Mouse (Mus musculus) bone marrow macrophage, adult 2 months (primary cell): ENCODE results near the gene Rfc5. TPM values are rescaled to one million over a fixed set of nuclear protein-coding genes. Genes with fewer than 3 reads are reported as not detected.

Source experiments
- H3K27ac ChIP-seq: 2 replicates; pipeline ENCODE4 v1.5.1; 2012; ENCODE audit warnings: low read depth, low read length; ENCODE audit not compliant: insufficient read depth
- H3K4me1 ChIP-seq: 2 replicates; pipeline ENCODE4 v1.6.1; 2012; ENCODE audit warnings: low read length; ENCODE audit not compliant: control insufficient read depth, insufficient read depth
- H3K4me3 ChIP-seq: 2 replicates; pipeline ENCODE4 v1.5.1; 2012; ENCODE audit warnings: mild to moderate bottlenecking, low read length, moderate library complexity; ENCODE audit not compliant: insufficient read depth
- CTCF ChIP-seq: IDR thresholded peaks from 2 replicates; pipeline ENCODE4 v1.5.1; 2012; ENCODE audit warnings: low read depth, mild to moderate bottlenecking, low read length, moderate library complexity
- POLR2A ChIP-seq: IDR thresholded peaks from 2 replicates; pipeline ENCODE4 v1.6.1; 2012; ENCODE audit warnings: mild to moderate bottlenecking, low read depth, low read length, borderline replicate concordance
- polyA plus RNA-seq: library from polyadenylated mRNA; stranded (reverse); fragments of >200 nt; gene quantifications from 2 replicates; pipeline ENCODE4 v1.2.4, GENCODE M21; 2012; ENCODE audit not compliant: missing spikeins, insufficient read depth, insufficient read length

Rfc5 gene
- polyA plus RNA-seq, 1 experiment: 27.2 TPM

DNA sequence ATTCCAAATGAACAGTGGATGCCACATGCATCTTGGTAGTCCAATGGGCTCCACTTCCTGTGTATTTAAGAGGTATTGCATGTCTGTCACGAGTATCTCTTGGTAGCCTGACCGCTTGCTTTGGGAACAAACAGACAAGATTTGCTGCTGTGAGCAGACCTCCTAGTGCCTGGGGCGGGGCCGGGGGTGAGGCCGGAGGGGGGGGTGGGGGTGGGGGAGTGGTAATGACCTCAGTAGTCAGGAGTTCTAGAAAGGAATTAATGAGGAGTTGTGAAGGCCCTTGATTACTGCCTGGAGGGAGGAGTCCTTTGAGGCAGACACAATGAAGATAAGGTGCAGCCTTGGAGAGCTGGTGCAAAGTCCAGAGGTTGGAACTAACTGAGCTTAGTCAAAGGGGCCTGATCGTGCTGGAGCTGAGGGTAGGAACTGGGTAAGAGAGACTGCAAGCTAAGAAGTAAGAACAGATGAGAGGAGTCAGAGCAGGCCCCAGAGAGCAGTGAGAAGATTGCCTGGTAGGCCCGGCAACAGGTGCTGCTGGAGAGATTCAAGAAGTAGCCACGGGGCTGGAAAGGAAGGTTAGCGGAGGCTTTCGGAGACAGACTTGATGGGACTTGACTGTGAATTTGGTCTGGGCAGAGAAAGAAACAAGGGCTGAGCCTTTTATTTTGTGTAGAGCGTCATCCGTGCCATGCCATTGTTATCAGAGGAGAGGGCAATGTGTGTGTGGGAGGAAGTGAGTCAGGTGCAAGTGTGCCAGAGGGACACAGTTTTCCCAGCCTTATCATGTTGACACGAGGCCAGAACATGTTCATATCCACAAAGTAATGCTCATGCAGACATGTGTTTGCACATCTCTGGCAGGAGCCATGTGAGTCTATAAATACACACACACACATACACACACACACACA is 28.0 kb downstream of the Rfc5 start:
- H3K27ac ChIP-seq: peak overlapping the region; percentile 82
- H3K4me3 ChIP-seq: peak overlapping the region; percentile 19; the same call in 1 of the 2 replicates
- peaks cover 54% of the 10 kb centered on the region for H3K4me1 ChIP-seq
- TF ChIP-seq CTCF (no peak), POLR2A (no peak)

DNA sequence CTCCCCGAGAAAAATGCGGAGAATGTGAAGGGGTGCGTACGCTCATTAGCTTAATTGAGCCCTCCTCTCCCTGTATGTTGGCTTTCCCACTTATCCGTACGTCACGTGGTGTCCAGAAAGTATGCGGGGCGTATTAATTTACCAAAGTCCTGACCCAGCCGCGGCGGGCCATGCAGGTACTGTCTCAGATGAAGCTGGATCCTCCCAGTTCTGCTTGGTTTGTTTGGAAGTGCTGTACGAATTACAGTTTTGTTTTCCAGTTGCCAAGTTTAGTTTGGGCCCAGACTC is 28.7 kb downstream of the Rfc5 start:
- H3K4me1 ChIP-seq: peaks cover 54% of the 10 kb centered on the region
- H3K4me3 ChIP-seq: no peak overlapping the region
- TF ChIP-seq POLR2A (no peak), CTCF (no peak)
- peak overlapping the region; percentile 76 for H3K27ac ChIP-seq

DNA sequence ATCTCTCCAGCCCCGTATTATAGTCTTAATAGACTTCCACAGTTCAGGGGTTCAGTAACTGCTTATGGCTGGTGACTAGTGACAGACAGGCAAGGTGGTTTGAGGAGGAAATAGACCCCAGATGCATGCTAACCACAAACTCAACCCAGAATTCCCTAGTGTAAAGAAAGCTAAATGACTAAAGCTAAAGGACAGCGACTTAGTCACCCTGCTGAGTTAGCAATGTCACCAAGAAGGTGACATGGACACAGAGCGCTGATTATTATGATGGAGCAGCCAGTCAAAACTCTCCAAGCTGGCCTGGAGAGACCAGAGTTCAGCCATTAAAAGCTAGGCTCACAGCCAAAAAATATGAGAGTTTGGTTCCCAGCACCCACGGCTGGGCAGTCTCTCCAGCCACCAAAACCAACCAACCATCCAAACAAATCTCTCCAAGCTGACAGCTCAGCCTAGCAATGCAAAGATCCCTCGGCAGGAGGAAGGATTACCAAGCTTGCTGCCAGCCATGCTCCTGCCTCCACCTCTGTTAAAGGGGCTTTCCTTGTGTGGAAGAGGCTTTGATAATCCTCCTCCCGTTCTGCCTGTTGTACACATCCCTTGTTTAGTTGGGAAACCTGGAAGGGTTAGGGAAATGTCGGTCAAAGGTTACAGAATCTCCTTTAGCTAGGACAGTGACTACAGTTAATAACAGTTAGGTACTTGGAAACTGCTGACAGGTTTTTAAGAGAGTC is 29.2 kb downstream of the Rfc5 start:
- Histone ChIP-seq H3K27ac (peak overlapping the region; percentile 76), H3K4me1 (peaks cover 54% of the 10 kb centered on the region), H3K4me3 (no peak overlapping the region)
- TF ChIP-seq POLR2A (no peak), CTCF (no peak)

DNA sequence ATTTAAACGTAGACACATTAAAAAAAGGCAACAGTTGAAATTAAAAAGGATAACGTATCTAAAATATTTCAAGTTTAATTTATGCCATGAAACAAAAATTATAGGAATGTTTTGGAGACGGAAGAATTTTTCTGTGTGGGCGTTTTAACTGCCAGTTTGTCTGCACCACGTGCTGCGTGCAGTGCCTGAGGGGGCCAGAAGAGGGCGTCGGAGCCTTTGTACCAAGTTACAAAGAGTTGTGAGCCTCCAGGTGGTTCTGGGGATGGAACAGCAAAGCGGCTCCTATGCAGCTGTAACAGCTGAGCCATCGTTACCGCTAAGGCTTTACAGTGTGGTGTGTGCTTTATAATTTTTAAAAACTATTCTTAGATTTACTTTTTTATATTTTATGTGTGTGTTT is 30.1 kb downstream of the Rfc5 start:
- H3K4me1 ChIP-seq: peaks cover 58% of the 10 kb centered on the region
- H3K4me3 ChIP-seq: no peak overlapping the region
- no peak overlapping the region; the same call in 1 of the 2 replicates for H3K27ac ChIP-seq
- TF ChIP-seq POLR2A: no peak
- TF ChIP-seq CTCF: peak; percentile 53; the same call in 1 of the 2 replicates

DNA sequence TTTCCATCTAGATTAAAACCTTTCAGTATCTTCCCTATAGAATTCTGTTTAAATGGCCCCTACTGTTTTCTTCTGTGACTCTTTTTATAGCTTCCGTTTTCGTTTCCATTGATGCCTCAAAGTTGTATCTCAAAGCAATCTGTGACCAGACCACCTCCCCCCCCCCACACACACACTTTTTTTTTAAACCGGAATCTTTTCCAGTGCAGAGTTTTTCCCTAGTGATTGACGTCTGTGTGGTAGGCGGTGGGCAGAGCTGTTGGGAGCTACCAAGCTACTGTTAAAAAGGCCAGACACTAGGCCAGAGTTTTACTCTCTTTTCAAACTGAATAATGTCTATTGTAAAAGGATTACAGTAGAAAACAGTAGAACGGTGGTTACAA is 30.6 kb downstream of the Rfc5 start:
- H3K4me1 ChIP-seq: peaks cover 55% of the 10 kb centered on the region
- H3K27ac ChIP-seq: peak overlapping the region; percentile 71
- TF ChIP-seq POLR2A (no peak), CTCF (no peak)
- H3K4me3 ChIP-seq: peak overlapping the region; percentile 94

DNA sequence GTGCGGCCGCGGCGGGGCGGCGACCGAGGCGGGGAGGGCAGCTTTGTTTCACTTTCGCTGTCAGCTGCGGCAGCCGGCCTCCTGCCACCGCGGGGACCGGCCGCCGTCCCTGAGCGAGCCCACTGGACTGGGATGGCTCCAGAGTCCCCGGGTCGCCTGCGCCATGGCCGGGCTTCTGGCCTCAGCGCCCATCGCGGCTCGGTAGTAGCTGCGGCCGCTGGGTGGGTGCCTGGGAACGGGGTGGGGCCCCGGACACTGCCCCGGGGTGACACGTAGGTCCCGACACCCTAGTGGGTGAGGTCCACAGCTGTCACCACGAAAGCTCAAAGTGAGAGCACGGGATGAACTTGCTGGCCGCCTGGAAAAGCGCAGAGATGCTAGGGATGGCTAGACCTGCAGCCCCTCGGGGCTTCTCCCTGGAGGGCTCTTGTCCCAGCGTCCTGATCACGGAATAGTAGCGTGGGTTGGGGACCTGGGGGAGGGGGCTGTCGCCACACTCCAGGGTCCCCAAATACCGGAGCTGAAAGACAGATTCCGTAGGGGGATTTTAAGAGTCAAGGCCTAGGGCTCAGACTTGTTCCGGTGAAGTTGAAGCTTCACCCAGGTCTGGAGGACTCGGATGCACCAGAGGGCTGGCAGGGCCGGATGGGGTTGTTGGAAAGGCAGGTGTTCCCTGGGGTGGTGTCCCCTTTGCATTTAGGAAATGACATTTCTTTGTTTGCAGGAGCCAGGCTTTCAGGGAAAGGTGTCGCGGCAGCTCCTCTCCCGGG is 31.2 kb downstream of the Rfc5 start:
- Histone ChIP-seq H3K4me3 (peak overlapping the region; percentile 94), H3K4me1 (peaks cover 50% of the 10 kb centered on the region), H3K27ac (peak overlapping the region; percentile 71)
- TF ChIP-seq POLR2A (no peak), CTCF (no peak)

DNA sequence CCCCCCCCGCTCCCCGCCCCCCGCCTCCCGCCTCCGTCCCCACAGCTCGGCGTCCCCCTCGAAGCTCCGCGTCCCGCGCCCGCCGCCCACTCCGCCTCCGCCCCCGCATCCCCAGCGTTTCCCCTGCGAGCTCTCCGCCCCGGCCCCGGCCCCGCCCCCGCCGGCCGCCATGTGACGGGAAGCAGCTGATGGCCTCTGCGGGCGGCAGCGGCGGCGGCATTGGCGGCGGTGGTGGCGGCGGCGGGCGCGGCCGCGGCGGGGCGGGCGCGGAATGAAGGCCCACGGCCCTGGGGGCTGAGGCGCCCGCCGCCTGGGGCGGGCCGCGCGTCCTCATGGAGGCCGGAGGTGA is 31.7 kb downstream of the Rfc5 start, which contains the start of gene Wsb2:
Gene Wsb2, plus strand, starts transcription at position 176 of the 349 bp plus-strand sequence.
- TF ChIP-seq CTCF: no peak
- TF ChIP-seq POLR2A: no peak
- Histone ChIP-seq H3K4me1 (peaks cover 44% of the 10 kb centered on the region), H3K27ac (peak within 1 kb of the TSS; percentile 71), H3K4me3 (peak within 1 kb of the TSS; percentile 94)

DNA sequence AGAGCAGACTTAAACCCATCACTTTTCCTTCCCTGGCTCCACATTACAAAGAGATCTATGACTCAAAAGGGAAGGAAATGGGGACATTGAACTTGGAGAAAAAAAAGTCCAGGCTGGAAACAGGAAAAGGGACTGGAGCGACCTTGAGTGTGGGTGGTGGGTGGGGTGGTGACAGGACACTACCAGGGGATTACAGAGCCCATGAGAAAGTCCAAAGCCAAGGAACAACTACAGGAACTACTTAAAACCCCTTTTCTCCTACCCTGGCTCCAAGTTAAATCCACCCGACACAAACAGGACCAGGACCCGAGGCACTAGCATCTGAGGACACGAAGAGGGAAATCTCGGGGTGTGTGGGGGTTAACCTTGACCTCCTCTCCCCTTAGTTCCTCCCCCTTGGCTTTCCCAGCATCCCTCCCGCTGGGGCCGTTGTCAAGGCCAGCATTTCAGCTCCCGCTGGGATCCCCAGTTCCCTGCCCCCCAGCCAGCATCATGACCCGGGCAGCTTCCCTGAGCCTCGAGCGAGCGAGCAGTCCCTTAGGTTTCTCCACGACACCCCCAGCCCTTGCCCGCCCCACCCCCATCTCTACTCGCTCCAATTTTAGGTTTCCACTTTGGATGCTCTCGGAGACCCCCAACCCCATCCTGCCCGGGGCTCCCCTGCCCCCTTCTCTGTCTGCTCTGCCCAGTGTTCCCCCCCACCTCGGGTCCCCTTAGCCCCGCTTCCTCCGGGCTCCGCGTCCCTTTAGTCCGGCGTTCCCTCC is 32.3 kb downstream of the Rfc5 start:
- peak overlapping the region; percentile 59 for H3K4me3 ChIP-seq
- H3K27ac ChIP-seq: no peak overlapping the region
- TF ChIP-seq CTCF (no peak), POLR2A (no peak)
- peaks cover 39% of the 10 kb centered on the region for H3K4me1 ChIP-seq

DNA sequence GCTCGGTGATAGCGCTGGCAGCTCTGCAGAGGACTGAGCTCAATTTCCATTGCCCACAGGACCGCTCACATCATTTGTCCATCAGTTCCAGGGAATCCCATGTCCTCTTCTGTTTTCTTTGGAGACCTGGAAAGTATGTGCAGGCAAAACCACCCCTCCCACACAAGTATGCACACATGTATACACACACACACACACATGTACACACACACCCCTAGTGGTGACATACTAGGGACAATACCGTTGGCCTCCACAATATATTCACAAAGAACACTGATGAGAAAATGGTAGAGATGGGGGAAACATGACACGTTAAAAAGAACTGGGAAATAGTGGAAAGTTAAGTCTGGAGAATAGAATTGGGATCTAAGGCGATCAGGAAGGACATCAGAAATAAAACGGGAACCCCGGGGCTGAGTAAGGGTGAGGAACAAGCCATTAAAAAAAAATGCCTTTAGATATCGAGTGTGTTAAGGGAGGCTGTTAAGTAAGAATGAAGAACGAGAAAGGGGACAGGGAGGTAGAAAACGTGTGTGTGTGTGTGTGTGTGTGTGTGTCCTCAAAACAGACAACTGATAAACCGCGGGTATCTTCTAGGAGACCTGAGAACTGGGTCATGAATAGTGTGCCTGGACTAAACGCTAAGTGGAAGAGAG is 33.1 kb downstream of the Rfc5 start:
- TF ChIP-seq CTCF (no peak), POLR2A (no peak)
- Histone ChIP-seq H3K27ac (no peak overlapping the region), H3K4me3 (no peak overlapping the region), H3K4me1 (peaks cover 31% of the 10 kb centered on the region)
